Mouse (Mus musculus) ES-Bruce4 (cell line): ENCODE data around the gene Kcnq2.

ENCODE experiments used
- CTCF ChIP-seq: IDR thresholded peaks from one replicate; pipeline ENCODE4 v1.8.1; 2011; ENCODE audit warnings: low read depth, low read length
- EP300 ChIP-seq: IDR thresholded peaks from 2 replicates; pipeline ENCODE4 v1.6.1; 2011; ENCODE audit warnings: low read depth, low read length; ENCODE audit not compliant: insufficient read depth

DNA sequence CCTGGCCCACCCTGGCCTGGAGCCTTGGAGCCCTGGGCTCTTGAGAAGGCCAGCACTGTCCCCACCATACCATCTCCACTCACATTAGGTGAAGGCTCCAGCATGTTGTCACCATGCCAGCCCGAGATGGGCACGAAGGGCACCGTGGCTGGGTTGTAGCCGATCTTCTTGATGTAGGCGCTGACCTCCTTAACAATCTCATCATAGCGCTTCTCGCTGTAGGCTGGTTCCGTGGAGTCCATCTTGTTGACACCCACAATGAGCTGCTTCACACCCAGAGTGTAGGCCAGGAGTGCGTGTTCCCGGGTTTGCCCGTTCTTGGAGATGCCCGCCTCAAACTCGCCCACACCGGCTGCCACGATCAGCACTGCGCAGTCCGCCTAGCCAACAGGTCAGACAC is 17.6 kb upstream of the Kcnq2 start:
- no peak for TF ChIP-seq CTCF
- TF ChIP-seq EP300 = no peak
